Mouse (Mus musculus) neutrophil, adult 83 days (primary cell): Measurements from ENCODE around the gene Vmn2r118. TPM values are rescaled to one million over a fixed set of nuclear protein-coding genes. Genes with fewer than 3 reads are reported as not detected.

Source experiments
- total RNA-seq, 2 experiments: library from RNA; stranded (reverse); gene quantifications; one replicate each; pipeline ENCODE4 v1.2.4; 2023

Vmn2r118 gene
- total RNA-seq = not detected

GRCm38 (mm10) chr17:55625092-55625491 lies at the start of gene Vmn2r118:
Gene Vmn2r118 (minus strand): TSS chr17:55625192.

Other genes with a start within 250 kb of the Vmn2r118 start
- gene St6gal2, start 179.8 kb downstream of the Vmn2r118 start, total RNA-seq = not detected
- gene Pot1b, start 87.4 kb upstream of the Vmn2r118 start, total RNA-seq = 10 to 100 TPM; 30.5 to 31.1 TPM
- 10 to 100 TPM; 18.0 to 21.1 TPM for gene Adgre4, start 124.8 kb upstream of the Vmn2r118 start, total RNA-seq